ENCODE assay signal across 8 mouse cellular contexts in the genomic region with DNA sequence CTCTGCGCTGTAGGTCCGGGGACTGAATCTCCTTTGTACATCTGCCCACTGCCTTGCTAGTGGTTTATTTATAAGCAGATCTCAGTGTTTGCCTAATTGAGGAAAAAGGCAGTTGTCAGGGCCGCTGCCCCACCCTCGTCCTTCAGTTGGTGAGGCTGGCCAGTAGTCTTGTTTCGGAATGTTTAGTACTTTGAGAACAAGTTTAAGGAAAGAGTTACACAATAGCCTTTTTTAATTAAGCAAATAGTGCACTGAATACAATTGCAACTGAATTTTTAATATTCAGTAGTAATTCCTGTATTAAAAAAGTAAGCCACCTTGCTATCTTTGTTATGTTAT. TPM values are rescaled to one million over a fixed set of nuclear protein-coding genes. Genes with fewer than 3 reads are reported as not detected.
DNase-seq lines count a peak whose midpoint lies in the region; ATAC-seq lines count a peak whose summit lies in the region.

No protein-coding gene starts in this region.

- WGBS in kidney, embryonic 16.5 days: 0% methylated on average over 5 of the region's 5 CpGs
- 2% methylated on average over 5 of the region's 5 CpGs for WGBS in embryonic facial prominence, embryonic 11.5 days
- 6% methylated on average over 5 of the region's 5 CpGs for WGBS in limb, embryonic 10.5 days
- WGBS in neural tube, embryonic 12.5 days: under 1% methylated on average over 5 of the region's 5 CpGs

- no peak overlapping the region for H3K27ac ChIP-seq in kidney, embryonic 16.5 days (ENCODE audit: low read length)
- H3K27ac ChIP-seq in embryonic facial prominence, embryonic 11.5 days (replicated peaks; ENCODE audit: low read depth, low read length): no peak overlapping the region
- H3K27ac ChIP-seq in limb, embryonic 10.5 days: peak overlapping the region; percentile 94
- no peak overlapping the region for H3K27ac ChIP-seq in neural tube, embryonic 12.5 days

- no peaks in the 10 kb centered on the region for H3K36me3 ChIP-seq in kidney, embryonic 16.5 days (ENCODE audit: insufficient read depth, low read length)
- no peaks in the 10 kb centered on the region for H3K36me3 ChIP-seq in embryonic facial prominence, embryonic 11.5 days (replicated peaks; ENCODE audit: control insufficient read depth, insufficient read depth, low read depth, low read length)
- H3K36me3 ChIP-seq in limb, embryonic 10.5 days: 0 out of 2 replicates have a peak, but pooled peaks cover 3% of the 10 kb centered on the region
- H3K36me3 ChIP-seq in neural tube, embryonic 12.5 days: no peaks in the 10 kb centered on the region

- ATAC-seq in kidney, embryonic 16.5 days (ENCODE audit: low FRiP score, low TSS enrichment): no peak
- ATAC-seq in embryonic facial prominence, embryonic 11.5 days (replicated peaks; ENCODE audit: insufficient number of reproducible peaks, low FRiP score, low TSS enrichment, low read depth): no peak; the same call in 1 of the 2 replicates
- ATAC-seq in neural tube, embryonic 12.5 days (ENCODE audit: low FRiP score, low read depth): no peak; the same call in 1 of the 2 replicates

- intact Hi-C loops in gastrocnemius, postnatal 36 days (cut with DNase I): no loop called here

- no peaks in the 10 kb centered on the region for H3K27me3 ChIP-seq in kidney, embryonic 16.5 days (ENCODE audit: insufficient read depth, low read length)
- no peaks in the 10 kb centered on the region for H3K27me3 ChIP-seq in embryonic facial prominence, embryonic 11.5 days (ENCODE audit: control insufficient read depth, insufficient read depth, low read length)
- H3K27me3 ChIP-seq in limb, embryonic 10.5 days (ENCODE audit: low read depth, poor library complexity, severe bottlenecking): no peaks in the 10 kb centered on the region
- H3K27me3 ChIP-seq in neural tube, embryonic 12.5 days (replicated peaks): no peaks in the 10 kb centered on the region

- no peaks in the 10 kb centered on the region for H3K9me3 ChIP-seq in kidney, embryonic 16.5 days (ENCODE audit: low read length)
- no peaks in the 10 kb centered on the region for H3K9me3 ChIP-seq in embryonic facial prominence, embryonic 11.5 days (replicated peaks; ENCODE audit: control insufficient read depth, low read length)
- no peaks in the 10 kb centered on the region for H3K9me3 ChIP-seq in limb, embryonic 10.5 days (replicated peaks)
- no peaks in the 10 kb centered on the region for H3K9me3 ChIP-seq in neural tube, embryonic 12.5 days

- peak overlapping the region; percentile 87 for H3K4me2 ChIP-seq in kidney, embryonic 16.5 days (replicated peaks; ENCODE audit: low read depth, low read length)
- peak overlapping the region; percentile 53 for H3K4me2 ChIP-seq in embryonic facial prominence, embryonic 11.5 days (ENCODE audit: low read depth, low read length)
- H3K4me2 ChIP-seq in neural tube, embryonic 12.5 days (replicated peaks): peak overlapping the region; percentile 71

- peak overlapping the region; percentile 65 for H3K4me3 ChIP-seq in kidney, embryonic 16.5 days (ENCODE audit: low read length)
- H3K4me3 ChIP-seq in embryonic facial prominence, embryonic 11.5 days (ENCODE audit: low read depth, low read length): peak overlapping the region; percentile 87
- peak overlapping the region; percentile 88 for H3K4me3 ChIP-seq in limb, embryonic 10.5 days
- H3K4me3 ChIP-seq in neural tube, embryonic 12.5 days: peak overlapping the region; percentile 86

- H3K9ac ChIP-seq in kidney, embryonic 16.5 days (replicated peaks; ENCODE audit: low read length): peak overlapping the region; percentile 80
- peak overlapping the region; percentile 88 for H3K9ac ChIP-seq in embryonic facial prominence, embryonic 11.5 days (replicated peaks; ENCODE audit: low read length)
- peak overlapping the region; percentile 87 for H3K9ac ChIP-seq in neural tube, embryonic 12.5 days

- no peak for DNase-seq in kidney, postnatal 25 days
- no peak for DNase-seq in embryonic facial prominence, embryonic 11.5 days (ENCODE audit: low spot score)
- DNase-seq in limb, embryonic 10.5 days (ENCODE audit: low spot score): no peak
- no peak for DNase-seq in urinary bladder, postnatal 36 days (ENCODE audit: low spot score in 2 of 2)
- DNase-seq in retina, postnatal 1 day: no peak
- no peak for DNase-seq in gastrocnemius, postnatal 36 days

- peaks cover 4% of the 10 kb centered on the region; the same call in 1 of the 2 replicates for H3K4me1 ChIP-seq in kidney, embryonic 16.5 days (ENCODE audit: insufficient read depth, low read length)
- H3K4me1 ChIP-seq in embryonic facial prominence, embryonic 11.5 days (ENCODE audit: control insufficient read depth, insufficient read depth, low read length): no peaks in the 10 kb centered on the region
- peaks cover 9% of the 10 kb centered on the region for H3K4me1 ChIP-seq in limb, embryonic 10.5 days
- peaks cover 31% of the 10 kb centered on the region for H3K4me1 ChIP-seq in neural tube, embryonic 12.5 days

RNA-seq across cellular contexts. Expression of a gene that starts 0.7 kb away (rescaled TPM):
- polyA plus RNA-seq in kidney, embryonic 16.5 days (2015; fragmentation: Nextera tagmentation; extraction: Ambion mirVana): 8.4 and 8.8 TPM in 2 replicates
- 10.3 and 10.7 TPM in 2 replicates for polyA plus RNA-seq in embryonic facial prominence, embryonic 11.5 days (2014; fragmentation: Nextera tagmentation; extraction: Ambion mirVana)
- 11.5 and 12.9 TPM in 2 replicates for polyA plus RNA-seq in limb, embryonic 10.5 days (2016; fragmentation: Nextera tagmentation; extraction: Ambion mirVana)
- polyA plus RNA-seq in neural tube, embryonic 12.5 days (2016; fragmentation: Nextera tagmentation; extraction: Ambion mirVana): 27.2 and 33.1 TPM in 2 replicates
- total RNA-seq in gastrocnemius, postnatal 36 days (2021): 10 to 100 TPM; 12.3 to 12.6 TPM
